Mouse (Mus musculus) layer of hippocampus, postnatal 14 days (tissue): ENCODE measurements around the gene D030056L22Rik. TPM values are rescaled to one million over a fixed set of nuclear protein-coding genes. Genes with fewer than 3 reads are reported as not detected.

ENCODE experiments used
- DNase-seq, 2 experiments: peaks; one replicate each; pipeline ENCODE4 v3.0.0; 2021 to 2022; ENCODE audit warnings: low spot score in 2 of 2, mixed read lengths in 1 of 2
- long read RNA-seq, 2 experiments: library from polyadenylated mRNA; stranded (forward); transcript quantifications; one replicate each; pipeline ENCODE4 v2.0.0; 2021
- total RNA-seq, 2 experiments: library from RNA; stranded (reverse); gene quantifications; 2 replicates each; pipeline ENCODE4 v1.2.3; 2021

The D030056L22Rik gene
- total RNA-seq, result 10 to 100 TPM; 21.2 to 22.3 TPM
- long read RNA-seq, experiment 1, transcript D030056L22Rik-201 (2 exons, 1,631 nt), result minor isoform, 5 of 39 reads
- long read RNA-seq, experiment 1, transcript D030056L22Rik-202 (2 exons, 1,677 nt), result major isoform, 33 of 39 reads
- long read RNA-seq, experiment 1, partial matches to known transcripts, result 0 of 39 reads
- long read RNA-seq, experiment 1, other reads (novel, unspliced or antisense), result 1 of 39 reads
- long read RNA-seq, experiment 2, transcript D030056L22Rik-201 (2 exons, 1,631 nt), result minor isoform, 6 of 45 reads
- long read RNA-seq, experiment 2, transcript D030056L22Rik-202 (2 exons, 1,677 nt), result major isoform, 37 of 45 reads
- long read RNA-seq, experiment 2, partial matches to known transcripts, result 2 of 45 reads
- long read RNA-seq, experiment 2, other reads (novel, unspliced or antisense), result 0 of 45 reads

- peak; percentile 97 to 99 for DNase-seq
These were observed at the start of gene D030056L22Rik for GRCm38 (mm10) chr19:18712866-18713300. D030056L22Rik (plus strand) TSS chr19:18713193.

DNA sequence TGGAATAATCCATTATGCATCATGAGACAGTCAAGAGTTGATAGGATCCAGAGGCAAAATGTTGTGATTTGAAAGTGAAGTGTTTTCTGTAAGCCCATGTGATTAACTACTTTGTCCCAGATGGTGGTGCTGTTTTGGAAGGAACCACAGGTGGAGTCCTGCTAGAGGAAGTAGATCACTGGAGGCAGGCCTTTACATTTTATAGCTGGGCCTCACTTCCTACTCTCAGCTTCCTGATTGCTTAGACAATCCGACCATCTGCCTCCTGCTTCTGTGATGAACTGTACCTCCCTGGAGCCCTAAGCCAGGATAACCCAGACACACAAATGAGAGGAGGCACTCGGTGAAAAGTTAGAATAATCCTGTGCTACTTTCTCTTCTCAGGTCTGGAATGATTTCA is 49.1 kb upstream of the D030056L22Rik start:
- DNase-seq, result no peak

DNA sequence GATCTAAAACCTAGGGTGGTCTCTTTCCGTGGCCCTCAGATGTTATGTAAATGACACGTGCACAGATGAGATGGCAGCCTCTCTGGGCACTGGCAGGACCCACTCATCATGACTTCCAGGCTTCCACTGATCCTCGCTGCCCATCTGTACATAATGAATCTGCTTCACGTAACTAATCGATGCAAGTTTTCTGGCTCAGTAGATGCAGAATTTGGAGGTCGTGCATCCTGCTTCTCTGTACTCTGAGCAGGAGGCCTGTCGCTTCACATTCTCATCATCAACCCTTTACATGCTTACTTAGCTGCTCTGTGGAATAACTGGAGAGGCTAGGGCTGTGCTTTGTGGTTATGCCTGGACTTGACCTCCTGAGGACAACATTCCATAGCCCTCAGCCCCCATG is 46.0 kb upstream of the D030056L22Rik start:
- no peak for DNase-seq

DNA sequence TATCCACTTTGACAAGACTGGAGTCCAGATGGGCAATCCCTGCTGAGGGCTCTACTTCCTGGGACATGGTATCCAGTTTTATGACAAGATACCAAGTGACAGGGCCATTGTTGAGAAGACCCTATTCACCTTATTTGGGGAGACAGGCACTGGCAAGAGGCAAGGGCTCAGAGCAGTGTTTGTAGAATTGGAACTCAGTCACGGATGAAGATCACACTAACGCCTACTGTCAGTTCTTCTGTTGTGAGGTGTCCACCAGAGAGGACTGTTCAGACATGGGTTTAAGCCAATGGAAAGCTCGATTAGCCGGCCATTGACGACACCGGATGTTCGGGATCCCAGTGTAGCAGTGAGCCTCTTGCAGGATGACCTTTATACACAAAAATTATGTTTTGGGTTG is 43.4 kb upstream of the D030056L22Rik start:
- no peak for DNase-seq

DNA sequence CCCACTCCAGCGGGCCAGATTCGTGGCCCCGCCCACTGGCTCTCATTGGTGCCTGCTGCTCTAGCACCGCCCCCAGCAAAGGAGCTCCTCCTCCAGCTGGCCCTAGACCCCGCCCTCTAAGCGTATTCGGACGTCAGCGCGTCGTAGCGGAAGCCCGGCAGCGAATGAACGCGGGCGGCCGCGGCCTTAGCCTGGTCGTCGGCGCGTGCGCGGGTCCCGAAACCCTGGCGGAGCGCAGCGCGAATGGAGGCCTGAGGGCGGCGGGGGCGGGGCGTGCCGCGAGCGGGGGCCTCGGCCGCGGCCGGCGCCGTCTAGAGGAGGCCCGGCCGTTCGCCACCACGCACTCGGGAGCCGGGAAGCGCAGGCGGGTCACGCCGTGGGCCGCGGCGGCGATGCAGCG is 42.4 kb upstream of the D030056L22Rik start, which contains the start of gene Carnmt1:
Carnmt1 (plus strand) TSS at position 157 of the 400 bp plus-strand sequence.
- peak; percentile 96 to 98 for DNase-seq

- DNase-seq, result peak; percentile 15 to 31
These were observed 41.8 kb upstream of the D030056L22Rik start for GRCm38 (mm10) chr19:18671056-18671741.

DNA sequence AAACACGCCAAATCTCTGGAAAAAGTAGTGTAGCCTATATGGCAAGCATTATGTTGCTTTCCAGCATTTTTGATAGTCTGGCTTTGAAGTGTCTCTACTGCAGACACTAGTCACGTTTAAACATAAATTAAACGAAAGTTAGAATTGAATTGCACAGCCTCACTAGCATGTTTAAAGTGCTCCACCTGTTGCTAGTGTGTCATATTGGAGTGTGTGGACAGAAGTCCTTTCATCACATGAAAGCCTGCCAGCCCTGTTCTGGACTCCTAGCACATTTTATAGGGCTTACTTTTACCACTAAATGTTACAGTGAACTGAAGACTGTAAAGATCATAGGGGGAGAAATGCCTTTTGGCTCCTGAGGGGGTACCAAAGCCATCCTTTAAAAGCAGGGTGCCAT is 40.5 kb upstream of the D030056L22Rik start:
- DNase-seq, result no peak

- DNase-seq, result no peak
These were observed 39.9 kb upstream of the D030056L22Rik start for GRCm38 (mm10) chr19:18673116-18673515.

- no peak for DNase-seq
These were observed 30.9 kb upstream of the D030056L22Rik start for GRCm38 (mm10) chr19:18682142-18682541.

DNA sequence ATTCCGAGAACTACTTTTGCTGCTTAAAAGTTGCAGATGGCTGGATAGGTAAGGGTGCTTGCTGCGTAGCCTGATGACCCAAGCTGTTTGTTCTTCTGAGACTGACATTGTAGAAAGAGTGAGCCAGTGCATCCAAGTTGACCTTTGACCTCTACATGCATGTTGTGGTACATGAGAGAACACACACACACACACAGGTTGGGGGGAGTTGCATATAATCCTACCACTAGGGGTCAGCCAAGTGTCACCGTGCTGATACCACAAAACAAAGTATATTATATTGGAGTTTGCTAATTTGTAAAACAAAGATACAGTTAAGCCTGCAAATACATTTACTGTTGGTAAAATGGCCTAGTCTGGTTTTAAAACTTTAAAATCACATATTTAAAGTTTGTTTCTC is 25.4 kb upstream of the D030056L22Rik start:
- DNase-seq, result no peak

DNA sequence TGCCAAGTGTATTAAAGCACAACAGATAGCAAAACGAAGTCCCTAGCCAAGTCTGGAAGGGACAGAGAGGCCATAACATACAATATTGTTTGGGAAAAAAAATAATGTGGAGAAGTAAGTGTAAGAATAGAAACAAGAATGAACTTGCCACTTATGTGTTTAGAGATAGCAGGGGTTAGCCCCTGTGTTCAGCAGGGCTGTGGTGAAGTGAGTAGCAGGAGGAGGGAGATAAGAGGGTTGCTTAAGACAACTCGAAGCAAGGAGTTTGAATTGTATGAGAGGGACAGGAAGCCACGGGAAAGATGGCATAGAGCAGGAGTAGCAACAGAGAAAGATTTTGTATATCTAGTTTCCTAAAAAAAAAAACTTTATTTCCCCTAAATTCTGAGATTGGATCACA is 20.8 kb upstream of the D030056L22Rik start:
- no peak for DNase-seq

DNA sequence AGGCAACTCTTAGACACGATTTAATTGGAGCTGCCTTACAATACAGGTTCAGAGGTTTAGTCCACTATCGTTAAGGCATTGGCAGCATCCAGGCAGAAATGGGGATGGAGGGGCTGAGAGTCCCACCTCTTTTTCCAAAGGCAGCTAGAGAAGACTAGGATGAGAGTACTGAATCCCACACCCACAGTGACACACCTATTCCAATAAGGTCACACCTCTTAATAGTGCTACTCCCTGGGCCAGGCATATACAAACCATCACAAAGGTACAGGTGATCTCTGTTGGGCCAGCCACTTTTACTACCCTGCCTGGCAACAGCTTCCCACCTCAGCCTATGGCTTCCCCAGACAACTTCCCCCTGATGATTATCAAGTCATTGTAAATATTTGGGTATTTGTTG is 20.2 kb upstream of the D030056L22Rik start:
- DNase-seq, result no peak

GRCm38 (mm10) chr19:18695116-18695515 is 17.9 kb upstream of the D030056L22Rik start:
- no peak for DNase-seq

DNA sequence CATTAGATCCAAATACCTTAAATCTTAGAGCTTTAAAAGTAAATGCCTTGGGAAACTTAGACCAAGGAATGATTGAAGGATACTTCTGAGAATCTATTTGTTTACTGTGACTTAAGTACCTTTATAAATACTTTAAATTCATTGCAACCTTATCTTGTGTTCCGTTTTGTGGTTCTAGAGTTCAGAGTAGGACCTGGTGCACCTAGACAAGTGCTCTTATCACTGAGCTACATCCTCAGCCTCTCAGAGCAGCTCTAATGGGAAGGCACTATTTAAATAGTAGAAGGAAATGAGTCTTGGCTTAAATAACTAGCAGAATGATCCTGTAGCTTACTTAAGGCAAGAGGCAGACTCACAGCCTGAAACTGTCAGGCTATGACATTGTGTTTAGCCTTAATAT is 17.4 kb upstream of the D030056L22Rik start:
- DNase-seq, result no peak

DNA sequence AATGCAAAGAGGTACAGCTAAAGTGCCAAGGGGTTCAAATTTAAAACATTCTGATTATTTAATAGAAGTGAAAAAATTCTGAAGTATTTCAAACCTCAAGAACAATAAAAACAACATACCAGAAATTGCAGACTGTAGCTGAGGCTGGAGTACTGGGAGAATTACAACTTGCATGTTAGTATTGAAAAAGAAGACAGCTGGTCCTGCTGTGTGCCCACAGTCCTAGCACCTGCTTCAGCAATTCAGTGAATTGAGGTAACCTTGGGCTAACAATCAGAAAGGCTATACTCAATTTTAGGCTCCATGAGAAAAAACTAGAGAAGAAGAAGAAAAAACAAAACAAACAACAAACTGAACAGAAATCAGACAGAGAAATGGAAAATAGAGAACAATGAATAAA is 4.9 kb upstream of the D030056L22Rik start:
- DNase-seq, result no peak

- DNase-seq, result no peak
These were observed 2.1 kb upstream of the D030056L22Rik start for GRCm38 (mm10) chr19:18710903-18711302.

- DNase-seq, result no peak
These were observed 1.4 kb upstream of the D030056L22Rik start for GRCm38 (mm10) chr19:18711589-18711988.

DNA sequence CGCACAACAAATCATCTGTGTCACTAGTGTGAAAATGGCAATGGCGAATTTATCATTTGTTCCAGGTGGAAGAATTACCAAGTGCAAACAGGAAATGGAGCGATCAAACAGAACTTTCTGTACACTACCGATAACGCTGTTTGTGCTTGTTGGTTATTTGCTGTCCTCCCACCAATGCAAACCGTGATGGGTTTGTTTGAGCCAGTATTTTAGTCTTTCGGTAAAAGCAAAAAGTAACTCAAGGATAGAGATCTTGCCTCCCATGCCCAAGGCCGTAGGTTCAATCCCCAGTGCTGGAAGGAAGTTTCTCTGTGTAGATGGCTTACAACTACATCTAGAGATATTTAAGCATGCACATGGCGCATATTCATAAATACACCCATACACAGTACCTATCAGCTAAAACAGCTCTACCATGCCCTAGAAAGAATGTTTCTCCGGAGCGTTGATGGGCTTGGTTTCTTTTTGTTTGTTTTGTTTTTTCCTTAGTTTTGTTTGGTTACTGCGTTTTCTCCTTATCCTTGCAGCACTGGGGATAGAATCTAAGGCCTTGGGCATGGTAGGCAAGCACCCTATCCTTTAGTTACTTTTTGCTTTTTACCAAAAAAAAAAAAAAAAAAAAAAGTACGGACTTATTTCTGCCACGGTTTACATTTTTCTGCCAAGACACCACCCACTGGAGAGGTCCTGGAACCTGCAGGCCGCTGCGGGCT is 684 bp upstream of the D030056L22Rik start:
- DNase-seq, result no peak

DNA sequence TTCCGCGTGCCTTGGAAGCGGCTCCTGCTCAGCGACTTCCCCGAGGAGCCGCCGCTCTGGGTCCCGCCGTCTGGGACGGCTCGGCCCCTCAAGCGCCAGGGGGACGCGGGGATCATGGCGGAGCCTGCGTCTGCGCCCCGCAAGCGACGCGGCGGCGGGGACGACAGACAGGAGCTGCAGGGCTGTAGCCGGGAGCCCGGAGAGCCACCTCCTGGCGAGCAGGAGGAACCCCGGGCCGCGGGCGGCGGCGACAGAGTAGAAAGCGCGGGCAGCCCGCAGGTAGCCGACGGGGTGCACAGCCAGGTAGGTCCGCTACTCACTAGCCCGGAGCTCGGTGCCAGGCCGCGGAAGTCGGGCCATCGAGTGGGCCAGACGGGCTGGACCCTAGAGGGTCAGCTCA is 364 bp downstream of the D030056L22Rik start:
- peak in 1 of 2 experiments; percentile 47 for DNase-seq

DNA sequence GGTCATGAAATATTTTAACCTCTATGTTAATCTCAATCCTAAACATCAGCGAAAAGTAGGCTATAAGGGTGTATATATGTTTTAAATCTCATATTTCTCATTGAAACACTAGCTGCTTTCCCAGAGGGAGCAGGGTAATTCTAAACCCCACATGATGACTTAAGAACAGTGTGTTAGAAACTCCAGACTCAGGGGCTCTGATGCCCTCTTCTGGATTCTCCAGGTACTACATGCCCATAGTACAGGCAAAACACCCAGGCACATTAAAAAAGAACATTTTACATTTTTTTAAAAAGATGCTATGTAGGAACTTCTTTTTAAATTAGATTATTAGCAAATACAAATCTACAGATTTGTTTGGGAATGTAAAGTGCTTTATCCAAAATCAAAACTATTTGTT is 3.4 kb downstream of the D030056L22Rik start:
- peak; percentile 53 to 78 for DNase-seq

DNA sequence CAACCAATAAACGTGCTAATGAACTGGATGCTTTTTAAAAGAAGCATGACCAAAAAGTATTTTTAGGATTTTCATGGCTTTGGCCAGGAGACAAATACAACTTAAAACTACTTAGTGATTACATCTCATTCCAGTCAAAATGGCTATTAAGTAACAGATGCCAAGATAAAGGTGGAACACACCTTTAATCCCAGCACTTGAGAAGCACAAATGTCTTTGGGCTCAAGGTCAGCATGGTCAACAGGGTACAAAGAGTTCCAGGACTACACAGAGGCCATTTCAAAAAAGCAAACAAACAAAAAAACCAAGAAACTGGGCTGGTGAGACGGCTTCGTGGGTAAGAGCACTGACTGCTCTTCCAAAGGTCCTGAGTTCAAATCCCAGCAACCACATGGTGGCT is 7.3 kb downstream of the D030056L22Rik start:
- DNase-seq, result no peak

GRCm38 (mm10) chr19:18725186-18725585 is 12.2 kb downstream of the D030056L22Rik start:
- no peak for DNase-seq
